Mouse (Mus musculus) inflammation-experienced regulatory T-cells, adult 6 months (primary cell): ENCODE results near the gene Cmya5. TPM values are rescaled to one million over a fixed set of nuclear protein-coding genes. Genes with fewer than 3 reads are reported as not detected.

ENCODE experiments used
- ATAC-seq: one replicate; pipeline ENCODE4 v1.8.0; 2017
- polyA plus RNA-seq, 3 experiments: library from polyadenylated mRNA; unstranded; fragments of 100-300 nt; shearing (Covaris generic); gene quantifications; one replicate each; pipeline ENCODE4 v1.2.1; 2017

Gene Cmya5
- polyA plus RNA-seq, 3 experiments from 2014 or later = 0.18 to 0.74 (median 0.63) TPM

DNA sequence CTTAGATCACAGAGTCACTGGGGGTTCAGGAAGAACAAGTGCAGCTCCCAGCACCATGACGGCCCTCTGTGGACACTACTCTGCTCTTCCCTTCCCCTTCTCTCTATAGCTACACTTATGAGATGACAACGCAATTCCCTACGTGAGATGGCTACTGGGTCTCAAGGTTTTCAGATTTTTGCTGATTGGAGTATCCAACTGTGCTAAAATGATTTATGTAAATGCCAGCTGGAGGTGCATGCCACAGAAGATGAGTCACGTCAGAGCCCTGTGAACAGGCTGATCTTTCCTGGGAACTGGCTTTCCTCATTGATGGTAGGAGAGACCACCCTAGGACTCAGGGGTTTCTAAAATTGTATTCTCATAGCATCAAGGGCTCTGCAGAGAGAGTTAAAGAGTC lies 83.2 kb downstream of the Cmya5 start:
- ATAC-seq = no peak

DNA sequence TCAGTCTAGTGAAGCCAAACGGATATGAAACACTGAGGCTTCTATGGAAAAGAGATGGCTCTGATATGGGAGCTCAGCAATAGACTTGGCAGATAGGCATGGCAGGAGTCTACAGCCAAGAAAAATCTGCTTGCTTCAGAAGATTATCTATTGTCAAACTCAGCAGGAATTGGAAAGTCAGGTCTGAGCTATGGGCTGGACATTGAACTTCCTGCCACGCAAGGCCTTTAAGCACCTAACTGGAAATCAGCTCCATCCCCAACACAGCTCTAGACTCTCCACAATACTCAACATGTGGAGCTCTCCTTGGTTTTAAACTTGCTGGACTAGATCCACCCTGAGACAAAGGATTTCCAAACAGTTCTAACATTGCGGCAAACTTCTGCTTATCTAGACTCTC lies 84.1 kb downstream of the Cmya5 start:
- ATAC-seq = no peak

GRCm38 (mm10) chr13:93058551-93059011 lies 85.9 kb downstream of the Cmya5 start:
- no peak for ATAC-seq

DNA sequence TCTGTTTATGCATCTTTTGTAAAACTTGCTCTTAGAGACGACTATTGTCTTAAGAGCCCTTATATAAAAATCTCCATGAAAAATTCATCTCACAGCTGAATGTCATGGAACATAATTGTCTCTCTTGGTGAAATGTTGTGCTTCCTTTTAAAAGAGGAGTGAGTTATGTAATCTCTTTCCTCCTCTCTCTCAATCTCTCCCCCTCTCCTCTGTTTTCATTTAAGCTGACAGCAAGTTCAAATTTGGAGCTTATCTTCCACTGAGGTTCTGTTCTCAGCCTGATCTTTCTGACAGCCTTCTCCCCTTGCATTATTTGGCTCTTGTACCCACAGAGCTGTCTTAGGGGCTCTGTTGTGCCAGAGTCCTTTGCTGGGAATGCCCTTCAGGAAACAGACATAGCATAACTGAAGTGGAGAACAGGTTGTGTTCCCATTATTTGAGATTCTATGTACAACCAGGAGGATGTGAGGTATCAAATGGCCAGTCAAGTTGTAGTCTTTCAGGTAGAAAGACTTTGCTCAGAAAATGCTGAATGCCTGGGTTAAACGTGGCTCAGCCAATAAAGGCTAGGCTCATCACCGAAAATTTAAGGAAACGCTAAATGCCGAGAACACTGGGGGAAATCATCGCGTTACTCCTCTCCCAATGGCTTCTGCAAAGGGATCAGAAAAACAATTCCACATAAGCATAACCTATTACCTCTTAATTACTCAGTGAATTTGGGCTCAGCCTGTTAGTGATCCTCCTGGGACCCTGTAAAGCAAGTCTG lies 86.8 kb downstream of the Cmya5 start:
- no peak for ATAC-seq

DNA sequence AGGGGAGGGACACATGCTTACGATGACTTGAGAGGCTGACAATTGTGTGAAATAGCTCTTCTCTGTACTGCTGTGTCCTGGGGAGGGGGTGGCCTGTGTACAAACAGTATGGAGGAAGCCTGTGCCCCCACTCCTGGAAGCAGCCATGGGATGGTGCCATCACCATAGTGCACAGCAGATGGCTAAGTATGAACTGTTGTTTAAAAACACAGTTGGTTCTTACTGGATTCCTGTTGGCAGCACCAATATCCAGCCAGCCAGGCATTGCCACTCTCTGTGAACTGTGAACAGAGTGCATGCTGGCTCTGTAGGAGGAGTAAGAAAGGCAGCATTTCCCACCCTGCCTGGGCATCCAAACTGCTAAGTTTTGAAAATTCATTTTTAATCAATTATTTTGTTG lies 88.4 kb downstream of the Cmya5 start:
- no peak for ATAC-seq

- no peak for ATAC-seq
Measured at GRCm38 (mm10) chr13:93051483-93051882, 93.0 kb downstream of the Cmya5 start.

DNA sequence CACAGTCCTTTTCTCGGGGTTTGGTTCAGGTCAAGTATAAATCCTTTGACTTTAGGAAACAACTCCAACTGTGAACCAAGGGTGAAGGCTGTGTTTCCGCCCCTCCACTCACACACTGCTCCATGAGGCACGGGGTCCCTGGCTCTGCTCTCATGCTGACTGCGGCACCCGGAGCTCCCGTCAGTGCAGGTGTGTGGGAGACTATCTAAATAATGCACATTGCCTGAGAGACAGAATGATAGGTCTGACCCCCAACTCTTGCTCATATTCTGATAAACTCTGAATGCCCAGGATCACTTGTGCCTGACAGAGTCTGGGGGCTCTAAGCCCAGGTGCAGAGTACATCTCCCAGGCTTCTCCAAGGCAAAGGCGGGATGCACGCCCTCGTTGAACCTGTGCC lies 103.5 kb downstream of the Cmya5 start:
- ATAC-seq = no peak

- no peak for ATAC-seq
Measured at GRCm38 (mm10) chr13:93036218-93036617, 108.3 kb downstream of the Cmya5 start.

GRCm38 (mm10) chr13:93029337-93029736 lies 115.2 kb downstream of the Cmya5 start:
- ATAC-seq = no peak

DNA sequence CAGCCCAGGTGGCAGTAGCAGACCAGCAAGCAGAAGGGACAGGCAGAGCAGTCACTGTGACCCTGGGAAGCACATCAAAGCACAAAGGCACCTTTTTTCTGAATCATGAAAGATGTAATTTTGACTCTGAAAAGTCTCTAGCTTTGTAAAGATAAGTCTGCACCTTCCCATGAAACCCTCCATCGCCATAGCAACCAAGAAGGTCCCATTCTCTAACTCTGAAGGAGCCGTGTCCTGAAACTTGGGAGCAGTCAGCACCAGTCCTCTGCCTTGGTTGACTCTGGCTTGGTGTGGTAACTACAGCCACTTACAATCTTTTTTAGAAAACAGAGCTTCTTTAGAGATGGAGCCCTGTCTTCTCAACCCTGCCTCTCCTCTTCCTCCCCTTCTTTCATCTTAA lies 119.7 kb downstream of the Cmya5 start:
- no peak for ATAC-seq

- ATAC-seq = no peak
Measured at GRCm38 (mm10) chr13:93022158-93022557, 122.4 kb downstream of the Cmya5 start.

- no peak for ATAC-seq
Measured at GRCm38 (mm10) chr13:93012952-93013351, 131.6 kb downstream of the Cmya5 start.

- ATAC-seq = no peak
Measured at GRCm38 (mm10) chr13:93011315-93011714, 133.2 kb downstream of the Cmya5 start.

DNA sequence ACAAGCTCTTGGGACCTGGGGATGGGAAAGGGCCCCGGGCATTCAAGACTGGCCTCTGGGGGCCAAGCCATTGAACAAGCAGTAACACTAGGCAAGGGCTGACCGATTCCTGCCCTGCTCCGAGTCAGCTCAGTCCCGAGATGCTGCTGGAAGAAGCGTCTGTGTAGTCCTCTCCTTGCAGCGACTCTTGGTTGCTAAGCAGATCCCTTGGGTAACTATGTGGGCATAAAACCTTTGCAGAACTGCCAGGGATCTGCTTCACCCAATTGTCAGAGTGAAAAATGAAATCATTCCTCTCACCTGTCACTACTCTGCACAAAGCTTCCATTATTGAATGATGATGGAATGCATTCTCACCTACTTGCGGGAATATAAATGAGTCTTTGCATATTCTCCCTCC lies 134.0 kb downstream of the Cmya5 start:
- no peak for ATAC-seq

DNA sequence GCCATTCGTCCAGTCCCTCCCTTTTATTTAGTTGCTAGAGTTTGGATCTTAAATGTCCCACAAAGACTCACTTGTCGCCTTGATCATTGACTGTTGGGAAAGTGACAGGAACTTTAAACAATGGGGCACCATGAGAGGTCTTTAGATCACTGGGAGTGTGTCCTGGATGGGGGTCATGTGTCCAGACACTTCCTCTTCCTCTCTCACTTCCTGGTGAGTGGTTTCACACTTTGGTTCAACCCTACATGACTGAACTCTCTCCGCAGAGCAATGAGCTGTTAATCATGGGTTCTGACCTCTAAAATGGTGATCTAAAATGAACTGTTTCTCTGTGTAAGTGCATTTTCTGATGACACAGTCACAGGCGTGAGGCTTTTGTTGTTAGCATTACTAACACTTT lies 137.4 kb downstream of the Cmya5 start:
- ATAC-seq = no peak

DNA sequence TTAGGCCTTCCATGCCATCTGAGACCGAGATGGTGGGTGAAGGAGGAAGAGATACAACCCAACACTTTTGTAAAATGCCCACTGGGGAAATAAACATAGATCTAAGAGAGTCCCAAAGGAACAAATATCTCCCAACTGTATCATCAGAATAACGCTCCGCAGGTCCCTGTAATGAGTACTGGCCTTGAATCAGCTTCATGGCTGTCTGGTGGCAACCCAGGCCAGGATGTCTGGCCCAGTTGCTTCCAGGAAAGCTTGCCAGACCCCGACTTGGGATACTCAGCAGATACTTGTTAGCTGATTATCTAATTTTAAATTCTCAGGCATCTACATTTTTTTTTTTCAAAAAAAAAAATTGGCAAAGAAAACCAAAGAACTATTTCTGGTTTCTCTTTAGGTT lies 138.2 kb downstream of the Cmya5 start:
- ATAC-seq = no peak

DNA sequence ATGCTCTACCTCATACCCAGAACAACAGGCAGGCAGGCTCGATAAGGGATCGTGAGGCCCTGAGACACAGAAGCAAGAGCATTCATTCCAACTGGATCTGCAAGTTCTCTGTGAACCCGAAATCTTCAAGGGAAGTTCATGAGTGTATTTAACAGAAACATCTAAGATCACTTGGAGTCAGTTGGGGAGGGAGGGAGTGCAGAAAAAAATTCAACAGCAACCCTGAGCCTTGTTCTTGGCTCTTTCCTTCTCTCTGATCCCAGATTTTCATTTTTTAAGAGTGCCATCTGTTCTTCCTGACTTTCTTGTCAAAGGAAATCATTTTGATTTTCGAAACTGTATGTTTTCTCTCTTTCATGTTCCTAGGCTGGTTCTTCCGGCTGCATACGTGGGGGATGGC lies 140.5 kb downstream of the Cmya5 start:
- no peak for ATAC-seq

- ATAC-seq = no peak
Measured at GRCm38 (mm10) chr13:93002456-93002855, 142.1 kb downstream of the Cmya5 start.

- no peak for ATAC-seq
Measured at GRCm38 (mm10) chr13:93000640-93001351, 143.7 kb downstream of the Cmya5 start.

DNA sequence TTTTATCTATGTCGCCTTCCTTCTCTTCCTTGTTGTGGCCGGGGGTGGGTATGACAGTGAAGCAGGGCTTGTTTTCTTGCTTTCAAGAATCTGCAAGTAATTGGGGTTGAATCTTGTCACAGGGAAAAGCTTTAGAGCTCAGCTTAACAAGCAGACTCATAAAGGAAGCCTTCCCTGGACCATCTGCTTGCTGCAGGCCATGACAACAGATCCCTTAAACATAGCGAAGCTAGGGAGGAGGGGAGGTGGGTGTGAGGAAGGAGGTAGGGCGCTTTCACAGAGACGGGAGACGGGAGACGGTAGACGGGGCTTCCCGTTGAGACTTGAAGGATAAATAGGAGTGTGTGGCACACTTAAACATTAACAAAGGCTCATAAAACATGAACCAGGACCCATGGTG lies 144.7 kb downstream of the Cmya5 start:
- ATAC-seq = no peak

- ATAC-seq = no peak
Measured at GRCm38 (mm10) chr13:92994743-92995142, 149.8 kb downstream of the Cmya5 start.

DNA sequence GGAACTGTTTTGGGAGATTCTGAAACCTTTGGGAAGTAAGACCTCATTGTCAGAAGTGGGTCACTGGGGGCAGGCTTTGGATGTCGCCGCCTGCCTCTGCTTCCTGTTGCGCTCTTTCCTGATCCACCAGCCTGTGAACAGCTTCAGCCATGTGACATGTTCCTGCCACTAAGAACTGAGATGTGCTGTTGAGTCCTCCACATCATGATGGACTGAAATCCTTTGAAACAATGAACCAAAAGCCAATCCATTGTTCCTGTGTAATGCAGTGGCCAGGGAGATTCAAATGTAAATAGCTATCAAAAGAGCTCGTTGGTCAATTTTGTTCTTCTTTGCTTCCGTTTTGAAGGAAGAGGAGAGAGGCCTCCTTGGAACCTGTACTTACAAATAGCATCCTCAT lies 151.7 kb downstream of the Cmya5 start:
- ATAC-seq = no peak
